Mouse (Mus musculus): ENCODE measurements at regions not wholly inside any gene's neighbourhood (a gene's known extent, or its start where the extent isn't known, plus 50 kb on each side); places are given as distances from the start of the nearest gene placed in this dataset.

DNA sequence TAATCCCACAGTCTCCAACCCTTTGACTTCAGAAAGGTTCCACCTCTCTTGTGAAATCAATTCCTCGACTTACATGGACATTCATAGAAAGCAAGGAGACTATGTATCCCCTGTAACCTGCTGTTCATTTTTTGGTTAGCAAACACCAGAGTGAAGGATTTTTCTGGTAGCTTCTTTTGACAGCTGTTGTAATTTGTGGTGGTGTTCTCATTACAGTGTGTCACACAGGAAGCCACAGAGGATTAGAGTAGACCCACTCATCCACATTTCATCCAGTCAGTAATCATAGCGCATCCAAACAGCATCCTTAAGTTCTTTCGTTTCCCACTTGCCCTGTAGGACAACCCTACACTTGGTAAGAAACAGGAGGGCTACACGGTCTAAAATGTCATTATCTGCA, 443.1 kb downstream of the Efna5 start:
- no peak for TF ChIP-seq POLR2A (IDR thresholded peaks at IDR 0.05; ENCODE audit: insufficient read depth, low read length)
- TF ChIP-seq CTCF (IDR thresholded peaks at IDR 0.05; ENCODE audit: low read depth, low read length) = no peak
- no peak for TF ChIP-seq EP300 (IDR thresholded peaks at IDR 0.05; ENCODE audit: insufficient read depth, low read depth, low read length)
